11 mouse cellular contexts compared by ENCODE assay signal in the genomic region with DNA sequence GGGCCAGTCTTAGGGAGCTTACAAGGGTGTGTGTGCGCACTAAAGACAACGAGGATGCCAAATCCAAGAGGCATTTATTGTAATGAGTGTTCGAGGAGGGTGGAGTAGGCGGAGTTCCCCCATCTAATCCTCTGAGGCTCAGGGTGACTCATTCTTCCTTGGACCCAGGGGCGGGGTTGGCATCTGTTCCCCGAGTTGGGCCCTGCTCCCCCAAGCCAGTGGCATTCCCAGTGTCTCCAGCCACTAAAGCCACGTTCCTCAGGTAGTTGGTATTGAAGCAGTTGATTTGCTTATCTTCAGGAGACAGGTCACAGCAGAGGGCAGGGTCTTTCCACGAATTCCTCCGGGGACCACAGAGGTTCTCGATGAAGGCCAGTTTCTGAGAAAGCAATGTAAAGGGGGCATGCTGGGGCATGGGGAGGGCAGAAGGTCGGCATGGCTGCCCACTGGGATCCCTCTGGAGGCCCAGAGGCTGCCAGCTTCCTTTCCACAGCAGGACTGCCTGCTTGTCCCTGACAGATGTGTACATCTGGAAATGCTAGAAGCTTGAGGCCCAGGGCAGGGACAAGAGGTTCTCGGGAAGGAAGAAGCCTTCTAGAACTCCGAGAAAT. TPM values are rescaled to one million over a fixed set of nuclear protein-coding genes. Genes with fewer than 3 reads are reported as not detected.
A peak's percentile ranks its signal among the peaks of the same experiment; 100 is the strongest.
DNase-seq lines count a peak whose midpoint lies in the region; ATAC-seq and TF ChIP-seq lines count a peak whose summit lies in the region.
"Had no signal": no experiment of that assay in that cellular context is flagged by ENCODE, and none has a peak within 500 bp of the region (broad histone marks: within the 10 kb centered on the region; RNA-seq: fewer than 3 reads in every experiment).

No protein-coding gene starts in this region.

- no peaks in the 10 kb centered on the region for H3K27me3 ChIP-seq in lung, postnatal 0 days (replicated peaks; ENCODE audit: insufficient read depth, low read length)
- no peaks in the 10 kb centered on the region for H3K27me3 ChIP-seq in heart, embryonic 10.5 days (ENCODE audit: insufficient read depth, poor library complexity, severe bottlenecking)
- H3K27me3 ChIP-seq: midbrain, embryonic 13.5 days had no signal

- no peak overlapping the region for H3K9ac ChIP-seq in lung, postnatal 0 days (replicated peaks; ENCODE audit: low read depth)
- H3K9ac ChIP-seq: midbrain, embryonic 13.5 days had no signal

- H3K27ac ChIP-seq in lung, postnatal 0 days (ENCODE audit: low read length): peak overlapping the region; percentile 60; the same call in 1 of the 2 replicates
- H3K27ac ChIP-seq in heart, embryonic 10.5 days: peak overlapping the region; percentile 60; the same call in 1 of the 2 replicates
- H3K27ac ChIP-seq: midbrain, embryonic 13.5 days had no signal

- no peak for TF ChIP-seq CTCF in lung, postnatal 0 days (IDR thresholded peaks at IDR 0.05)

- WGBS in lung, postnatal 0 days: 62% methylated on average over 13 of the region's 13 CpGs
- WGBS in heart, embryonic 10.5 days: 71% methylated on average over 13 of the region's 13 CpGs

- TF ChIP-seq EP300 in lung, postnatal 0 days (IDR thresholded peaks at IDR 0.05): no peak

- peak; percentile 26 for DNase-seq in lung, postnatal 0 days (ENCODE audit: low spot score)
- no peak for DNase-seq in lung, postnatal 25 days (ENCODE audit: low spot score)
- peak; percentile 69 for DNase-seq in adrenal gland, adult 8-10 months
- DNase-seq in heart, embryonic 10.5 days (ENCODE audit: low spot score): no peak
- DNase-seq in skeletal muscle tissue, adult 2 months (ENCODE audit: low read depth, low spot score): peak; percentile 62
- DNase-seq in layer of hippocampus, adult 18-20 months (ENCODE audit: low spot score in 2 of 2): no peak
- no peak for DNase-seq in right cerebral cortex, postnatal 10 days (ENCODE audit: low spot score in 2 of 2)
- DNase-seq: cerebellum, postnatal 14 days; kidney, postnatal 10 days had no signal

- H3K9me3 ChIP-seq in lung, postnatal 0 days (ENCODE audit: low read length): no peaks in the 10 kb centered on the region
- no peaks in the 10 kb centered on the region for H3K9me3 ChIP-seq in heart, embryonic 10.5 days
- H3K9me3 ChIP-seq: midbrain, embryonic 13.5 days had no signal

- H3K36me3 ChIP-seq in lung, postnatal 0 days (ENCODE audit: insufficient read depth, low read length): no peaks in the 10 kb centered on the region
- peaks cover 36% of the 10 kb centered on the region for H3K36me3 ChIP-seq in heart, embryonic 10.5 days

- no peak overlapping the region for H3K4me3 ChIP-seq in lung, postnatal 0 days (ENCODE audit: low read depth, low read length)
- H3K4me3 ChIP-seq in heart, embryonic 10.5 days: no peak overlapping the region
- H3K4me3 ChIP-seq: midbrain, embryonic 13.5 days had no signal

- 0 out of 2 replicates have a peak, but pooled peaks have one; percentile 2 for ATAC-seq in lung, postnatal 0 days
- no peak for ATAC-seq in erythroid progenitor cell, adult 5-6 weeks (replicated peaks; ENCODE audit: low FRiP score, poor library complexity, severe bottlenecking)
- ATAC-seq: midbrain, embryonic 13.5 days had no signal

- peaks cover 9% of the 10 kb centered on the region for H3K4me1 ChIP-seq in lung, postnatal 0 days (ENCODE audit: insufficient read depth, low read depth, low read length)
- peaks cover 65% of the 10 kb centered on the region for H3K4me1 ChIP-seq in heart, embryonic 10.5 days
- H3K4me1 ChIP-seq: midbrain, embryonic 13.5 days had no signal

- no peak overlapping the region for H3K4me2 ChIP-seq in lung, postnatal 0 days (replicated peaks; ENCODE audit: low read depth, low read length)
- H3K4me2 ChIP-seq: midbrain, embryonic 13.5 days had no signal

RNA-seq across cellular contexts. Expression of a gene that starts 5.2 kb away (rescaled TPM):
- 94.3 and 107 TPM in 2 replicates for polyA plus RNA-seq in lung, postnatal 0 days (2015; fragmentation: Nextera tagmentation; extraction: Ambion mirVana)
- 100 to 1,000 TPM; 619 to 722 (median 665) TPM for total RNA-seq in adrenal gland, adult 8-10 months (2022)
- polyA plus RNA-seq in heart, embryonic 10.5 days (2016; fragmentation: Nextera tagmentation; extraction: Ambion mirVana): 76.8 and 109 TPM in 2 replicates
- 10 to 100 TPM in 1 of 2 experiments, 1 to 10 TPM in 1; 10.0 to 10.5 TPM for total RNA-seq in layer of hippocampus, adult 18-20 months (2021)
- 6.5 TPM in 1 of 2 replicates, not detected in the other for total RNA-seq in erythroid progenitor cell, adult 5-6 weeks (2015; ENCODE audit: low replicate concordance)
- not detected in 2 replicates for total RNA-seq in erythroid progenitor cell, adult 5-6 weeks (2017; ENCODE audit: low replicate concordance)

RNA-seq across cellular contexts. Expression of a gene that starts 25.8 kb away (rescaled TPM):
- polyA plus RNA-seq in lung, postnatal 0 days (2015; fragmentation: Nextera tagmentation; extraction: Ambion mirVana): 18.5 and 19.3 TPM in 2 replicates
- total RNA-seq in adrenal gland, adult 8-10 months (2022): 10 to 100 TPM; 62.2 to 74.5 (median 65.2) TPM
- polyA plus RNA-seq in heart, embryonic 10.5 days (2016; fragmentation: Nextera tagmentation; extraction: Ambion mirVana): 61.9 and 62.6 TPM in 2 replicates
- 10 to 100 TPM; 41.5 to 41.7 TPM for total RNA-seq in layer of hippocampus, adult 18-20 months (2021)
- 0.84 and 15.9 TPM in 2 replicates for total RNA-seq in erythroid progenitor cell, adult 5-6 weeks (2015; ENCODE audit: low replicate concordance)
- total RNA-seq in erythroid progenitor cell, adult 5-6 weeks (2017; ENCODE audit: low replicate concordance): 8.0 and 20.9 TPM in 2 replicates

RNA-seq across cellular contexts. Expression of a gene that starts 46.5 kb away (rescaled TPM):
- polyA plus RNA-seq in lung, postnatal 0 days (2015; fragmentation: Nextera tagmentation; extraction: Ambion mirVana): 11.8 and 13.2 TPM in 2 replicates
- 10 to 100 TPM in 1 of 4 experiments, 1 to 10 TPM in 3; 4.3 to 10.2 (median 6.4) TPM for total RNA-seq in adrenal gland, adult 8-10 months (2022)
- polyA plus RNA-seq in heart, embryonic 10.5 days (2016; fragmentation: Nextera tagmentation; extraction: Ambion mirVana): 4.2 and 5.7 TPM in 2 replicates
- 1 to 10 TPM; 7.1 to 7.4 TPM for total RNA-seq in layer of hippocampus, adult 18-20 months (2021)
- total RNA-seq in erythroid progenitor cell, adult 5-6 weeks (2015; ENCODE audit: low replicate concordance): 0.84 TPM in 1 of 2 replicates, not detected in the other
- total RNA-seq in erythroid progenitor cell, adult 5-6 weeks (2017; ENCODE audit: low replicate concordance): 0.39 and 1.2 TPM in 2 replicates

Comparison
In these comparisons a context has a peak if more than half of its experiments do, and no peak if none do; other contexts are left out.
1. DNase-seq: peak in lung, postnatal 0 days (single experiment), adrenal gland, adult 8-10 months (single experiment) and skeletal muscle tissue, adult 2 months (single experiment); none in lung, postnatal 25 days (single experiment), heart, embryonic 10.5 days (single experiment), layer of hippocampus, adult 18-20 months (0 of 2) and right cerebral cortex, postnatal 10 days (0 of 2).
2. RNA of a gene that starts 5.2 kb away (total RNA-seq): 619 to 722 TPM in adrenal gland, adult 8-10 months; 10.0 to 10.5 TPM in layer of hippocampus, adult 18-20 months and 6.5 TPM in erythroid progenitor cell, adult 5-6 weeks; every median in the first group is over 10 times any median in the second.